Mouse (Mus musculus) MEL (cell line): ENCODE measurements around the gene Tpbpb.
"Not testable (repeated sequence)": the region's sequence is repeated elsewhere in the genome, so short reads cannot be mapped to it uniquely, and the experiment has no call there.

Experiments used
- CTCF ChIP-seq, 3 experiments: IDR thresholded peaks in 2 of 3; conservative IDR thresholded peaks in 1 of 3; 2 replicates each; pipeline ENCODE4 v1.5.1; 2011 to 2012; ENCODE audit warnings: low read length in 3 of 3, low read depth in 2 of 3, mild to moderate bottlenecking in 2 of 3, improper control_type of control experiment in 1 of 3, inconsistent platforms in 1 of 3, mixed read lengths in 1 of 3, moderate library complexity in 1 of 3; ENCODE audit not compliant: control insufficient read depth in 1 of 3, insufficient read depth in 1 of 3, poor library complexity in 1 of 3, severe bottlenecking in 1 of 3
- ZNF384 ChIP-seq: IDR thresholded peaks from 2 replicates; pipeline ENCODE4 v1.6.1; 2012; ENCODE audit warnings: low read depth, mild to moderate bottlenecking, inconsistent platforms, low read length, improper control_type of control experiment

DNA sequence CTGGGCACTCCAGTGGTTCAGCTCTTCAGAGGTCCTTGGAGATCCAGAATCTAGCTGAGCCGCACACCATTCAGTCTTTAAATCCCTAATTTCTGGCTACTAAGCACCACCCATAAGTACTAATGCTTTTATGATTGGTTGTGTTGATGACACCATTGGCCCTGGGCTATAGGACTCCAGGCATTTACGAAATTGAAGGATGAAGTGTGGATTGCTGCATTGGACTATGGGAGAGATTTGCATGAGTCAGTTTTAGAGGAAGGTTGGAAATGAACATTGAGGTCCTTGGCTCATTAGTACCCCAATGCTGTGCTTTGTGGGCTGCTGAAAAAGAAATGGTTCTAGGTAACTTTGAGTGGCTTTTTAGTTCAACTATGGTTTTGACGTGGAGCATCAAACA, 37.2 kb upstream of the Tpbpb start, which contains the start of gene Tpbpa:
- not testable (repeated sequence) for TF ChIP-seq CTCF (IDR thresholded peaks at IDR 0.05 in 2 of 3, conservative IDR thresholded peaks at IDR 0.05 in 1 of 3; ENCODE audit: control insufficient read depth in 1 of 3, insufficient read depth in 1 of 3, low read depth in 2 of 3, low read length in 3 of 3, poor library complexity in 1 of 3, severe bottlenecking in 1 of 3); ZNF384
